Comparison of ENCODE assay signal across 27 mouse cellular contexts in the genomic region with DNA sequence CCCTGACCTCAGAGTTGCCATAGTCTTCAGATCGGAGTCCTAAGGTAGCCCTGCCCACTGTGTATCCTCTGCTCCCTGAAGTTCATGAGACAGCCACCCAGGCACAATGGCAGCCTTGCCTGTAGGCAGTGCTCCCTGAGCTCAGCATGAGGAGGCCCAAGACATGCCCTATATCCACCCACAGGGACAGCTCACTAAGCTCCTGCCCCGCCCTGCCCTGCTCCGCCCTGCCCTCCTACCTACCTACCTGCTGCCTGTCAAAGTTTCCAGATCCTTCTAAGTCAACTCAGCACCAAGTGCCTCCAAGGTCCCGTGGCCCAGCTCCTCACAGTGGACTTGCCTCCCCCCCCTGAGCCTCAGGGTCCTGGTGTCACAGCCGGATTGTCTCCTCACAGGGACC.
A peak's percentile ranks its signal among the peaks of the same experiment; 100 is the strongest.
DNase-seq lines count a peak whose midpoint lies in the region; ATAC-seq and TF ChIP-seq lines count a peak whose summit lies in the region.
"Had no signal": no experiment of that assay in that cellular context is flagged by ENCODE, and none has a peak within 500 bp of the region (broad histone marks: within the 10 kb centered on the region; RNA-seq: fewer than 3 reads in every experiment).

No protein-coding gene starts in this region.

- no peak overlapping the region for H3K4me2 ChIP-seq in limb, embryonic 12.5 days
- H3K4me2 ChIP-seq in intestine, postnatal 0 days (replicated peaks; ENCODE audit: low read depth), result no peak overlapping the region
- H3K4me2 ChIP-seq in stomach, postnatal 0 days (replicated peaks; ENCODE audit: low read depth), result no peak overlapping the region
- H3K4me2 ChIP-seq: forebrain, embryonic 13.5 days; heart, embryonic 13.5 days; hindbrain, embryonic 12.5 days had no signal

- H3K4me1 ChIP-seq in limb, embryonic 12.5 days (replicated peaks), result peaks cover 11% of the 10 kb centered on the region
- H3K4me1 ChIP-seq in limb, embryonic 10.5 days, result peaks cover 15% of the 10 kb centered on the region
- no peaks in the 10 kb centered on the region for H3K4me1 ChIP-seq in intestine, postnatal 0 days (replicated peaks; ENCODE audit: control insufficient read depth, insufficient read depth, low read length)
- no peaks in the 10 kb centered on the region; the same call in 1 of the 2 replicates for H3K4me1 ChIP-seq in stomach, postnatal 0 days (replicated peaks; ENCODE audit: control insufficient read depth, insufficient read depth)

- H3K9me3 ChIP-seq in limb, embryonic 12.5 days, result no peaks in the 10 kb centered on the region
- H3K9me3 ChIP-seq in limb, embryonic 10.5 days (replicated peaks), result no peaks in the 10 kb centered on the region
- H3K9me3 ChIP-seq in intestine, postnatal 0 days (ENCODE audit: control insufficient read depth), result no peaks in the 10 kb centered on the region
- no peaks in the 10 kb centered on the region for H3K9me3 ChIP-seq in stomach, postnatal 0 days (ENCODE audit: control insufficient read depth, low read length)
- H3K9me3 ChIP-seq: forebrain, embryonic 10.5 days; heart, embryonic 10.5 days; heart, embryonic 13.5 days; hindbrain, embryonic 12.5 days had no signal

- no peaks in the 10 kb centered on the region for H3K36me3 ChIP-seq in limb, embryonic 12.5 days
- no peaks in the 10 kb centered on the region for H3K36me3 ChIP-seq in limb, embryonic 10.5 days
- no peaks in the 10 kb centered on the region for H3K36me3 ChIP-seq in intestine, postnatal 0 days (ENCODE audit: control insufficient read depth, insufficient read depth)
- no peaks in the 10 kb centered on the region for H3K36me3 ChIP-seq in stomach, postnatal 0 days (ENCODE audit: control insufficient read depth, insufficient read depth, low read length)
- H3K36me3 ChIP-seq: forebrain, embryonic 10.5 days; G1E; heart, embryonic 10.5 days; heart, embryonic 13.5 days; hindbrain, embryonic 12.5 days had no signal

- DNase-seq in limb, embryonic 10.5 days (ENCODE audit: low spot score), result no peak
- peak; percentile 58 for DNase-seq in stomach, postnatal 0 days (ENCODE audit: low spot score)
- DNase-seq in left cerebral cortex, postnatal 36 days (ENCODE audit: low spot score in 2 of 2), result no peak
- DNase-seq in cerebellum, postnatal 14 days, result no peak
- DNase-seq: adrenal gland, adult 2 months; adrenal gland, postnatal 14 days; B cell, adult 2 months; cerebellum, adult 11-12 months; cerebellum, adult 8-10 months; cerebellum, postnatal 10 days; gastrocnemius, postnatal 10 days; gastrocnemius, postnatal 36 days; heart, adult 2 months; heart, postnatal 14 days; heart, postnatal 4 days had no signal

- WGBS in limb, embryonic 12.5 days, result 90% methylated on average over 5 of the region's 5 CpGs
- 85% methylated on average over 5 of the region's 5 CpGs for WGBS in limb, embryonic 10.5 days
- 58% methylated on average over 5 of the region's 5 CpGs for WGBS in intestine, postnatal 0 days
- WGBS in stomach, postnatal 0 days, result 62% methylated on average over 5 of the region's 5 CpGs

- intact Hi-C loops in left cerebral cortex, postnatal 36 days (cut with DNase I), result no loop called here

- H3K9ac ChIP-seq in limb, embryonic 12.5 days (replicated peaks), result no peak overlapping the region
- no peak overlapping the region for H3K9ac ChIP-seq in intestine, postnatal 0 days (ENCODE audit: low read depth, low read length)
- no peak overlapping the region for H3K9ac ChIP-seq in stomach, postnatal 0 days (ENCODE audit: low read length)
- H3K9ac ChIP-seq: forebrain, embryonic 13.5 days; heart, embryonic 13.5 days; hindbrain, embryonic 12.5 days had no signal

- no peak for TF ChIP-seq CTCF in intestine, postnatal 0 days (IDR thresholded peaks at IDR 0.05; ENCODE audit: low read depth)
- TF ChIP-seq CTCF in stomach, postnatal 0 days (IDR thresholded peaks at IDR 0.05; ENCODE audit: low read depth), result no peak

- H3K27ac ChIP-seq in limb, embryonic 12.5 days, result no peak overlapping the region
- no peak overlapping the region for H3K27ac ChIP-seq in limb, embryonic 10.5 days
- no peak overlapping the region for H3K27ac ChIP-seq in intestine, postnatal 0 days (ENCODE audit: low read depth, low read length)
- H3K27ac ChIP-seq in stomach, postnatal 0 days (replicated peaks), result no peak overlapping the region
- H3K27ac ChIP-seq: forebrain, embryonic 10.5 days; forebrain, embryonic 13.5 days; heart, adult 2 months; heart, embryonic 10.5 days; heart, embryonic 13.5 days; hindbrain, embryonic 12.5 days had no signal

- peak; percentile 57; the same call in 1 of the 2 replicates for ATAC-seq in limb, embryonic 12.5 days (ENCODE audit: insufficient number of reproducible peaks, insufficient read depth, low FRiP score, low TSS enrichment, low read depth)
- ATAC-seq in intestine, postnatal 0 days, result peak; percentile 57; the same call in 1 of the 2 replicates
- ATAC-seq in stomach, postnatal 0 days (ENCODE audit: low FRiP score, low TSS enrichment), result peak; percentile 76
- ATAC-seq: forebrain, embryonic 13.5 days; forebrain, embryonic 16.5 days; hindbrain, embryonic 16.5 days; Patski had no signal

- no peak for TF ChIP-seq EP300 in stomach, postnatal 0 days (optimal IDR thresholded peaks at IDR 0.05)

- H3K4me3 ChIP-seq in limb, embryonic 12.5 days (replicated peaks), result no peak overlapping the region
- H3K4me3 ChIP-seq in limb, embryonic 10.5 days, result no peak overlapping the region
- H3K4me3 ChIP-seq in intestine, postnatal 0 days (ENCODE audit: low read depth, low read length), result no peak overlapping the region
- H3K4me3 ChIP-seq in stomach, postnatal 0 days (ENCODE audit: low read depth, low read length), result no peak overlapping the region
- H3K4me3 ChIP-seq: forebrain, embryonic 10.5 days; forebrain, embryonic 13.5 days; heart, adult 2 months; heart, embryonic 10.5 days; heart, embryonic 13.5 days; hindbrain, embryonic 12.5 days had no signal

- H3K27me3 ChIP-seq in limb, embryonic 12.5 days, result no peaks in the 10 kb centered on the region
- H3K27me3 ChIP-seq in limb, embryonic 10.5 days (ENCODE audit: low read depth, poor library complexity, severe bottlenecking), result peaks cover 16% of the 10 kb centered on the region
- no peaks in the 10 kb centered on the region for H3K27me3 ChIP-seq in intestine, postnatal 0 days (replicated peaks; ENCODE audit: control insufficient read depth, insufficient read depth, low read length)
- no peaks in the 10 kb centered on the region for H3K27me3 ChIP-seq in stomach, postnatal 0 days (ENCODE audit: control insufficient read depth, insufficient read depth, low read length)
- H3K27me3 ChIP-seq: CH12.LX; forebrain, embryonic 13.5 days; hindbrain, embryonic 12.5 days; Patski had no signal
